In the genomic region with DNA sequence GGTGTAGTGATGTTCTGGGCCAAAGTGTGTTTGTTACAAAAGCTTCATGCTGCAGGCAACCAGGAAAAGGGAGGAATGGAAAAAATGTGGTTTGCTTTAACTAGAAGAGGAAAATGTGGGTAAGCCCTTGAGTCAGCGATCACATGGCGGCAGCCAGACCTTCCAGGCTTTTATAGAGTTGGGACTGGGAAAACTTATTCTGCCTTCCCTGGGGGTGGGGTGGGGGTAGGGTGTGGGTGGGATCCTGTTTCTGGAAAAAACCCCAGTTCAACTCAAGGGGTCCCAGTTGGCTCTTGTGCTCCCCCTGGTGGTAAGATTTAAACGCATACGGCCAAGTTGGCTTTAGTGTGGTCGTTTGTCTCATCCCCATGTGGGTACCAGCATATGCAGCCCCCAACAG, we compare ENCODE assay signal across 9 mouse cellular contexts. TPM values are rescaled to one million over a fixed set of nuclear protein-coding genes. Genes with fewer than 3 reads are reported as not detected.
DNase-seq lines count a peak whose midpoint lies in the region; ATAC-seq and TF ChIP-seq lines count a peak whose summit lies in the region.
"Had no signal": no experiment of that assay in that cellular context is flagged by ENCODE, and none has a peak within 500 bp of the region (broad histone marks: within the 10 kb centered on the region; RNA-seq: fewer than 3 reads in every experiment).

No protein-coding gene starts in this region.

- H3K27ac ChIP-seq in forebrain, postnatal 0 days (ENCODE audit: low read depth, low read length) = no peak overlapping the region
- no peak overlapping the region for H3K27ac ChIP-seq in forebrain, embryonic 16.5 days (ENCODE audit: low read length)
- H3K27ac ChIP-seq in spleen, adult 2 months (ENCODE audit: insufficient read depth, low read length) = no peak overlapping the region
- H3K27ac ChIP-seq: liver, embryonic 13.5 days had no signal

- no peaks in the 10 kb centered on the region for H3K9me3 ChIP-seq in forebrain, postnatal 0 days (ENCODE audit: low read length)
- H3K9me3 ChIP-seq in forebrain, embryonic 16.5 days (ENCODE audit: control insufficient read depth, low read length) = no peaks in the 10 kb centered on the region
- H3K9me3 ChIP-seq: liver, embryonic 13.5 days had no signal

- peak; percentile 55 for DNase-seq in forebrain, postnatal 0 days
- DNase-seq in spleen, adult 2 months (ENCODE audit: low read depth in 1 of 2, low spot score in 2 of 2) = no peak
- no peak for DNase-seq in spleen, adult 18-20 months
- peak; percentile 44 for DNase-seq in gastrocnemius, postnatal 14 days
- peak; percentile 27 for DNase-seq in retina, postnatal 7 days (ENCODE audit: low read depth, low spot score)
- DNase-seq in cerebellum, postnatal 25 days = no peak
- no peak for DNase-seq in kidney, adult 11 months
- DNase-seq: liver, embryonic 13.5 days had no signal

- no peak overlapping the region for H3K4me3 ChIP-seq in forebrain, postnatal 0 days (ENCODE audit: low read depth, low read length)
- H3K4me3 ChIP-seq in forebrain, embryonic 16.5 days (replicated peaks; ENCODE audit: low read length) = no peak overlapping the region
- no peak overlapping the region for H3K4me3 ChIP-seq in spleen, adult 2 months (ENCODE audit: extremely low read depth, insufficient read depth, insufficient read length)
- H3K4me3 ChIP-seq: liver, embryonic 13.5 days had no signal

- no peaks in the 10 kb centered on the region for H3K36me3 ChIP-seq in forebrain, postnatal 0 days (ENCODE audit: insufficient read depth)
- H3K36me3 ChIP-seq in forebrain, embryonic 16.5 days (ENCODE audit: control insufficient read depth, insufficient read depth) = no peaks in the 10 kb centered on the region
- H3K36me3 ChIP-seq in spleen, adult 2 months (ENCODE audit: control insufficient read depth, insufficient read depth, low read length) = no peaks in the 10 kb centered on the region
- H3K36me3 ChIP-seq: liver, embryonic 13.5 days had no signal

- H3K9ac ChIP-seq in forebrain, postnatal 0 days = no peak overlapping the region
- H3K9ac ChIP-seq in forebrain, embryonic 16.5 days (replicated peaks; ENCODE audit: low read depth, low read length) = no peak overlapping the region
- H3K9ac ChIP-seq: liver, embryonic 13.5 days had no signal

- ATAC-seq in forebrain, postnatal 0 days = no peak
- no peak for ATAC-seq in forebrain, embryonic 16.5 days

- TF ChIP-seq CTCF in forebrain, postnatal 0 days (IDR thresholded peaks at IDR 0.05; ENCODE audit: low read depth) = peak; percentile 65
- TF ChIP-seq CTCF in spleen, adult 2 months (IDR thresholded peaks at IDR 0.05; ENCODE audit: extremely low read depth, insufficient read depth, insufficient read length, insufficient replicate concordance) = peak; percentile 65; the same call in 1 of the 2 replicates

- 32% methylated on average over 5 of the region's 5 CpGs for WGBS in forebrain, postnatal 0 days
- 37% methylated on average over 5 of the region's 5 CpGs for WGBS in forebrain, embryonic 16.5 days
- 17% methylated on average over 5 of the region's 5 CpGs for WGBS in spleen, adult 2 months

- no peak overlapping the region for H3K4me2 ChIP-seq in forebrain, postnatal 0 days (ENCODE audit: low read depth)
- no peak overlapping the region for H3K4me2 ChIP-seq in forebrain, embryonic 16.5 days (ENCODE audit: low read length)
- H3K4me2 ChIP-seq: liver, embryonic 13.5 days had no signal

- peaks cover 4% of the 10 kb centered on the region; the same call in 1 of the 2 replicates for H3K27me3 ChIP-seq in forebrain, postnatal 0 days (ENCODE audit: insufficient read depth, low read length)
- H3K27me3 ChIP-seq in forebrain, embryonic 16.5 days (replicated peaks; ENCODE audit: control insufficient read depth, insufficient read depth, low read length) = 0 out of 2 replicates have a peak, but pooled peaks cover 4% of the 10 kb centered on the region
- peaks cover 3% of the 10 kb centered on the region for H3K27me3 ChIP-seq in spleen, adult 2 months (ENCODE audit: control insufficient read depth, insufficient read depth, low read length)

- TF ChIP-seq POLR2A in spleen, adult 2 months (IDR thresholded peaks at IDR 0.05; ENCODE audit: low read depth, low read length) = no peak

- intact Hi-C loops in gastrocnemius, postnatal 14 days (cut with DNase I; ENCODE audit: low total_unique reads) = loop anchor here (2.0 kb wide), 1 partner anchor 77 kb away; no protein-coding TSS in a partner anchor

- H3K4me1 ChIP-seq in forebrain, postnatal 0 days (ENCODE audit: insufficient read depth) = 0 out of 2 replicates have a peak, but pooled peaks cover 4% of the 10 kb centered on the region
- peaks cover 6% of the 10 kb centered on the region for H3K4me1 ChIP-seq in forebrain, embryonic 16.5 days (replicated peaks; ENCODE audit: control insufficient read depth, insufficient read depth, low read length)
- H3K4me1 ChIP-seq in spleen, adult 2 months (ENCODE audit: control insufficient read depth, insufficient read depth, insufficient read length) = peaks cover 11% of the 10 kb centered on the region

RNA-seq across cellular contexts. Expression of a gene that starts 3.5 kb away (rescaled TPM):
- total RNA-seq in forebrain, postnatal 0 days (2014; rRNA removed) = 41.2 and 57.4 TPM in 2 replicates
- polyA plus RNA-seq in forebrain, postnatal 0 days (2015; fragmentation: Nextera tagmentation; extraction: Ambion mirVana) = 125 and 140 TPM in 2 replicates
- polyA plus RNA-seq in forebrain, embryonic 16.5 days (2015; fragmentation: Nextera tagmentation; extraction: Ambion mirVana) = 78.4 and 101 TPM in 2 replicates
- 68.0 and 68.5 TPM in 2 replicates for polyA plus RNA-seq in spleen, adult 2 months (2012; rRNA removed)
- 10 to 100 TPM; 47.6 to 76.0 TPM for total RNA-seq in gastrocnemius, postnatal 14 days (2021)

RNA-seq across cellular contexts. Expression of a gene that starts 48.5 kb away (rescaled TPM):
- total RNA-seq in forebrain, postnatal 0 days (2014; rRNA removed) = 21.2 and 30.0 TPM in 2 replicates
- 8.9 and 13.1 TPM in 2 replicates for polyA plus RNA-seq in forebrain, postnatal 0 days (2015; fragmentation: Nextera tagmentation; extraction: Ambion mirVana)
- polyA plus RNA-seq in forebrain, embryonic 16.5 days (2015; fragmentation: Nextera tagmentation; extraction: Ambion mirVana) = 6.3 and 9.8 TPM in 2 replicates
- polyA plus RNA-seq in spleen, adult 2 months (2012; rRNA removed) = 42.9 TPM in 2 replicates
- total RNA-seq in gastrocnemius, postnatal 14 days (2021) = 10 to 100 TPM; 25.4 to 29.5 TPM

Comparison
In these comparisons a context has a peak if more than half of its experiments do, and no peak if none do; other contexts are left out.
1. DNase-seq: peak in forebrain, postnatal 0 days (single experiment), gastrocnemius, postnatal 14 days (single experiment) and retina, postnatal 7 days (single experiment); none in spleen, adult 2 months (0 of 2), spleen, adult 18-20 months (0 of 2), cerebellum, postnatal 25 days (0 of 2) and kidney, adult 11 months (single experiment).